Mouse (Mus musculus) small intestine, adult 2 months (tissue): ENCODE measurements around the gene Dusp2. TPM values are rescaled to one million over a fixed set of nuclear protein-coding genes. Genes with fewer than 3 reads are reported as not detected.

Experiments
- H3K27ac ChIP-seq: fragments of 200-500 bp; 2 replicates; pipeline ENCODE4 v1.5.1; 2012; ENCODE audit warnings: low read depth, low read length, control low read depth, inconsistent platforms; ENCODE audit not compliant: insufficient read depth
- H3K27me3 ChIP-seq: fragments of 200-500 bp; 2 replicates; pipeline ENCODE4 v1.6.1; 2012; ENCODE audit warnings: mild to moderate bottlenecking, moderate library complexity, low read length, inconsistent platforms; ENCODE audit not compliant: control insufficient read depth, insufficient read depth
- H3K36me3 ChIP-seq: fragments of 200-500 bp; 2 replicates; pipeline ENCODE4 v1.6.1; 2012; ENCODE audit warnings: mild to moderate bottlenecking, low read length, control low read depth, inconsistent platforms; ENCODE audit not compliant: control insufficient read depth, insufficient read depth
- H3K4me1 ChIP-seq: fragments of 200-500 bp; 2 replicates; pipeline ENCODE4 v1.6.1; 2012; ENCODE audit warnings: low read length, inconsistent platforms, mixed read lengths; ENCODE audit not compliant: control insufficient read depth, insufficient read depth, insufficient read length
- H3K4me3 ChIP-seq: fragments of 200-500 bp; 2 replicates; pipeline ENCODE4 v1.5.1; 2012; ENCODE audit warnings: low read depth, mild to moderate bottlenecking, control low read depth, inconsistent platforms, low read length, moderate library complexity
- CTCF ChIP-seq: fragments of 200-500 bp; IDR thresholded peaks from 2 replicates; pipeline ENCODE4 v1.5.1; 2012; ENCODE audit warnings: low read depth, mild to moderate bottlenecking, control low read depth, inconsistent platforms, low read length, moderate library complexity, mixed read lengths; ENCODE audit not compliant: insufficient replicate concordance, insufficient read length; ENCODE audit errors: extremely low read depth
- POLR2A ChIP-seq: fragments of 200-500 bp; IDR thresholded peaks from 2 replicates; pipeline ENCODE4 v1.6.1; 2012; ENCODE audit warnings: low read depth, mild to moderate bottlenecking, control low read depth, inconsistent platforms, low read length, moderate library complexity
- WGBS: fragments of 180-500 bp; shearing (Covaris S2); methylation state at CpG from one replicate; pipeline ENCODE4 v1.1.7; 2018; 5-methylcytosine and 5-hydroxymethylcytosine counted together
- polyA plus RNA-seq: library from polyadenylated mRNA; depleted of rRNA; stranded (reverse); fragments of >200 nt; gene quantifications from 2 replicates; pipeline ENCODE4 v1.2.3, GENCODE M21; 2012; rRNA removed

The Dusp2 gene
- polyA plus RNA-seq, 1 experiment = 10.2 TPM

GRCm38 (mm10) chr2:127383881-127384280, 47.9 kb downstream of the Dusp2 start:
- no peaks in the 10 kb centered on the region for H3K4me1 ChIP-seq
- no peaks in the 10 kb centered on the region for H3K27me3 ChIP-seq
- no peaks in the 10 kb centered on the region for H3K36me3 ChIP-seq
- no peak overlapping the region for H3K27ac ChIP-seq
- no peak for TF ChIP-seq POLR2A
- TF ChIP-seq CTCF = no peak
- no peak overlapping the region for H3K4me3 ChIP-seq
- whole genome bisulfite sequencing = 66% methylated on average over 7 of the region's 7 CpGs

GRCm38 (mm10) chr2:127387521-127387920, 51.6 kb downstream of the Dusp2 start:
- 72% methylated on average over 2 of the region's 2 CpGs for WGBS
- no peak overlapping the region for H3K4me3 ChIP-seq
- TF ChIP-seq POLR2A = no peak
- no peak for TF ChIP-seq CTCF

More at GRCm38 (mm10) chr2:127387521-127387920, 51.6 kb downstream of the Dusp2 start:
- no peaks in the 10 kb centered on the region for H3K27me3 ChIP-seq
- H3K4me1 ChIP-seq = no peaks in the 10 kb centered on the region
- H3K36me3 ChIP-seq = no peaks in the 10 kb centered on the region
- no peak overlapping the region for H3K27ac ChIP-seq

Other genes with a start within 250 kb of the Dusp2 start
- 0.86 and 2.2 TPM in 2 replicates for gene Ncaph, start 202.2 kb upstream of the Dusp2 start, polyA plus RNA-seq
- gene Itpripl1, start 192.7 kb upstream of the Dusp2 start, polyA plus RNA-seq = 2.4 and 6.6 TPM in 2 replicates
- gene 1810024B03Rik, start 127.9 kb upstream of the Dusp2 start, polyA plus RNA-seq = 0.34 and 0.60 TPM in 2 replicates
- 13.9 and 25.5 TPM in 2 replicates for gene Snrnp200, start 127.8 kb upstream of the Dusp2 start, polyA plus RNA-seq
- gene Ciao1, start 88.3 kb upstream of the Dusp2 start, polyA plus RNA-seq = 19.2 and 35.1 TPM in 2 replicates
- 67.2 and 183 TPM in 2 replicates for gene Tmem127, start 88.3 kb upstream of the Dusp2 start, polyA plus RNA-seq
- 47.5 and 74.3 TPM in 2 replicates for gene Stard7, start 65.9 kb upstream of the Dusp2 start, polyA plus RNA-seq
- not detected in 2 replicates for gene Astl, start 2.5 kb downstream of the Dusp2 start, polyA plus RNA-seq
- gene Adra2b, start 27.0 kb downstream of the Dusp2 start, polyA plus RNA-seq = 0.48 and 0.53 TPM in 2 replicates
- 0.05 TPM in 1 of 2 replicates, not detected in the other for gene Gpat2, start 89.0 kb downstream of the Dusp2 start, polyA plus RNA-seq
- gene Fahd2a, start 108.4 kb downstream of the Dusp2 start, polyA plus RNA-seq = 3.6 and 8.2 TPM in 2 replicates
- gene Kcnip3, start 185.9 kb downstream of the Dusp2 start, polyA plus RNA-seq = 0.81 and 2.4 TPM in 2 replicates
- 0.71 and 2.1 TPM in 2 replicates for gene Prom2, start 205.3 kb downstream of the Dusp2 start, polyA plus RNA-seq